Mouse (Mus musculus) frontal cortex, postnatal 10 days (tissue): ENCODE data around the gene Has3.
A peak's percentile ranks its signal among the peaks of the same experiment; 100 is the strongest.
"Not testable (repeated sequence)": the region's sequence is repeated elsewhere in the genome, so short reads cannot be mapped to it uniquely, and the experiment has no call there.

ENCODE experiments used
- DNase-seq, 2 experiments: peaks; one replicate each; pipeline ENCODE4 v3.0.0; 2022; ENCODE audit warnings: low spot score in 2 of 2, mixed read lengths in 1 of 2

The Has3 gene

DNA sequence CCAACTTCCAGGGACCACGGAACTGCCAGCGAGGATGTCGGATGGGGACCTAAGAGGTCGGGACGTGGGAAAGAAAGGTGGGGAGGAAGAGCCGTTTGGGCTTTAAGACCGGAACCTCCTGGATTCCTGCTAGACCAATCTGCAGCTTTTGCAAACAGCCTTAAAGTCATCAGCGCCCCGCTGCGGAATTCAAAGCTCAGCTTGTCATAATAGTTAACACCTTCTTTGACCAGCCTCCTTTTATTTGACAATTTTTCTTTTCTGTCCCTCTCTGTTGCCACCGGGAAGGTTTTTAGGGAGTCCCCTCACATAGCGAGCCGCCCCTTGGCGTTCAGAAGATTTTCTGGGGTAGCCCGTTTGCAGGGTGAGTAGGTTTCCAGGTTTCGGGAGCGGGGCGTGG lies at the start of gene Has3:
TSS of gene Has3 (plus strand) at position 192 of the 400 bp plus-strand sequence.
- DNase-seq = peak in 1 of 2 experiments; percentile 27

DNA sequence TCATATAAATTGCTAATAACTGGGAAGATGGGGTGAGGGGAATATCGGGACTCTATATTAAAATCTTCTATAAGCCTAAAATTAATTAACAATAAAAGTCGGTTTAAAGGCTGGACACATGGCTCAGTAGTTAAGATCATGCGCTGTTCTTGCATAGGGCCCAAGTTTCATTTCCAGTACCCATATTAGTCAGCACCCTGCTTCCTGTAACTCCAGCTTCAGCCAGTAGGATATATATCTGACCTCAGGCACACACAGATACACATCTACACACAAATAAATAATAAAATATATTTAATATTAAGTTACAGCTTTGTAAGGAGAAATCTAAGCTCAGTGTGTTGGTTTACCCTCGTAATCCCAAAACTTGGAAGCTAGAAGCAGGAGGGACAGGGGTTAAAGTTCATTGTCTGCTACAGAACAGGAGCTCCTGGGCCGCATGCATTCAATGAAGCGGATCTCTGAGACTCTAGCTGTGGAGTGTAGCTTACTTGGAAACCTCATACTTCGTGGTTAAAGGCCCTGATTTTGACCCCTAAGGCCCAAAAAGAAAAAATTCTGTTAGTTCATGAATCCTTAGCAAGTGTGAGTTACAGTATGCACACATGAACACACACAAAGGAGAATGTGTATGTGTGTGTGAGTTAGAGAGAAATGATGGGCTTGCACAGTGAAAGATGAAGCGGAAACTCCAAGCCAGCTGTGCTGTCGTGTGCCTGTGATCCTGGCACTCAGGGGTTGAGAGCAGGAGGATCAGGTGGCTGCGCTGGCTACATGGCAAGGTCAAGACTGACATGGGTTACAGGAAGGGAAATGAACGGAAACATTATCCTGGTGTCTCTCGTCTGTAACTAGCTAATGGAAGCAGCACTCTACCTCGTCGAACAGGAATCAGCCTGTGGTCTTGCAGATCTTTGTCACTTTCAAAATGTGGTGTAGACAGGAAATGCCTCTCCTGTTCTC lies 49.2 kb upstream of the Has3 start:
- DNase-seq = no peak

DNA sequence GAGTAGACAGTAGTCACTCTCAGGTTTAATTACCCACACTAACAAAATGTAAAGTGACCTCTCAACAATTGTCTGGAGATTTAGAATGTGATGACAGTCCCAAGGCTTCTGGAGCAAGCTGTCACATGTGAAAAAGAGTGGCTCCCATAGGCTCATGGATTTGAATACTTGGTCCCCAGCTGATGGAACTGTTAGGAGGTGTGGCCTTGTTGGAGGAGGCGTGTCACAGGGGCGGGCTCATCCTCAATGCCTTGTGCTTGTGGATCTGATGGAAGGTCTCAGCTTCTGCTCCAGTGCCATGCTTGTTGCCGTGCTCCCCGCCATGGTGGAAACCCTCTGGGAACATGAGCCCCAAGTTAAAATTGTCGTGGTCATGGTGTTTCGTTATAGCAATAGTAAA lies 41.1 kb upstream of the Has3 start:
- DNase-seq = no peak

DNA sequence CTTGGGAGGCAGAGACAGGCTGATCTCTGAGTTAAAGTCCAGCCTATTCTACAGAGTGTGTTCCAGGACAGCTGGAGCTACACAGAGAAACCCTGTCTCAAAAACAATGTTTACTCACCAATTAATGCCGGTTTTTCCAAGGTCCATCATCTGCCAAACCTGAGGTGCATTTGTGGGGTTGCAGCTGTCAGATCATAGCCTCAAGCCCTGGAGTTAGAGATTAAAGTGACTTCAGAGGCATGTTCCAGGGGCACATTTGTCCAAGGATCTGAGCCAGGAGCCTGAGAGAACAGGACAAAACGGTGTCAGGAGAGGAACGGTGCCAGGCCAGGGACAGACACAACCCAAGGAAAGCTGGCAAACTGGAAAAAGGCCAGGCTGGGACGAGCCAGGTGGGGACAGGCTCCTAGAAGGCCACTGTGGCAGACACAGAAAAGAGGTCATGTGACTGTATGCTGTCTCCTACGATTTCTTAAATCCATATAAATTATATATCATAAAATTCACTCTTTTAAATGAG lies 40.5 kb upstream of the Has3 start:
- DNase-seq = no peak

DNA sequence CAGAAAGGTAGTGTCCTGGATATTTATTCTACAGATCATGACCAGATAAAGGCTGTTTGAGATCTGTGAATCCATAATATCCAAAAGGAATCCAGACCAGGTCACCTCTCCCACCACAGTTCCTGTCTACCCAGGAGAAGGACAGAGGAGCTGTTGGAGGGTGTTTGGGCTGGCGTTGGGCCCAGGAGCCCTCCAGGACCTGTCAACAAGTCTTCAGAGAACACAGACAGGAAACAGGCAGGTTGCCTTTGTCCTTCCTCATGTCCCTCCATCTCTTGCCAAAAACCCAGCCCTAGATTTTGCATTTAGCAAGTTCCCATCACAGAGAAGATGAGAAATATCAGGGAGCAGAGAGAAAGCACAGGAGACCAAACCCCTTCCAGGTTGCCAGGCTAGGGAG lies 35.1 kb upstream of the Has3 start:
- no peak for DNase-seq

DNA sequence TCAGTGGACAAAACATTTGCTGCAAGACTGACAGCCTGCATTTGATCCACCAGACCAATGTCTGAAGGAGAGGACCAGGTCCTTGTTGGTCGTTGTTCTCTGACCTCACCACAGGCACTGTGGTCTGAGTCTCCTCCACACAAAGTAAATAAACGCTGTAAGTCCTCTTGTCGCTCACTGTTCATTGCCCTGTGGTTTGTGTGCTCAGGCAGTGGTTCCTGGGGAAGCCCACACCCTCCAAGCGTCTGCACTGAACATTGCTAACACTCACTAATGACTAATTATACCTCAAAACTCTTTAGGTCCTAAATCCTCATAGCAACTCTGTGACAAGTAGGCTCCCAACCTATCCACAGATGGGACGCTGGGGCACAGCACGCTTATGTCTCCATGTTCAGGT lies 33.5 kb upstream of the Has3 start:
- no peak for DNase-seq

DNA sequence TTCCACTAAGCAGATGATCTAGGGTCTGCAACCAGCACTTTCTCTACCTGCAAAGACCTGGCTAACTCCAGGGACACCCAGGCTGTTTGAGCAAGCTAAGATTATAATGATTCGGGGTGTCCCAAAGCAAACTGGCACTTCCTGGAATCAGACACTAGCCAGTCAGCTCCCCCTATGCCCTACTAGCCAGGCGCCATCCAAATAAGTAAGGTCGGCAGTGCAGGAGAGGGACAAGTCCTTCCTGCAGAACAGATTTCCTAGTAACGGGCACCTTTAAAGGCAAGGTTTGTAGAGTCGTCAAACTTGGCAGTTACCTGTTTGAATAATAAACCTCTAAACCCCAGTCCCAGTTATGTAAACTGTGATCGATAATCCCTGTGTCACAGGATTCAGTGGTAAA lies 31.2 kb upstream of the Has3 start:
- no peak for DNase-seq

DNA sequence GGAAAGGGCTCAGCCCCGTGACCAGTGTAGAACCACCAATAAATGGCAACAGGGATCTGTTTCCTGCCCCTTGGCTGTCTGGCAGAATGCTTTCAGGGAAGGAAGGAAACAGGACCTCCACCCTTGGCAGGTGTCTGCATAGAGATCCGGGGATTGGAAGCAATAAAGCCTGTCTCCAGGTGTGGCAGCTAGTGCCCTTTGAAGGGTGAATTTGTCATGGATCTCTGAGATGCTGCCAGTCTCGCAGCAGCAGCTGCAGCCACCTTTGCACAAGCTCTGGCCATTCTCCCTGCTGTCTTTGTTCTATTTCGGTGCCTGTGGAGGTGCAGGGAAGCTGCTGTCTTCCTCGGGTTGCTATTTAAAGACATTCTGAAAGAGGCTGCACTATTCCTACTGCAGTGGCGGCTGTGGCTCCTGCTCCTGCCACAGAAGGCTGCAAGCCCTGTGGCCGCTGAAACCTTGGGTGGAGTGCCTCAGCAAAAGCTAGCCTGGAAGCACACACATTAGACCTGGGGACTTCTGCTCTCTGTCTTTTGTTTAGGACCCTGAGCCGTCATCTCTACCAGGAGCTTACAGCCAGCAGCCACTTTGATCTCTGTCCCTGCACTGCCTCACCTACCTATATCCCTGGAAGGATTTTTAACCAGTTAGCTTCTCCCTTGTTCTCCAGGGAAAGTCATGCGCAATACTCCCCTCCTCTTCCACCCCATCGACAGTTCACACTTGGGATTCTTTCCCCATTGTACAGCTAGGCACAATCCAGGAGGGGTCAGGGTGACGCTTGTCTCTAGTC lies 30.6 kb upstream of the Has3 start:
- peak in 1 of 2 experiments; percentile 24 for DNase-seq

DNA sequence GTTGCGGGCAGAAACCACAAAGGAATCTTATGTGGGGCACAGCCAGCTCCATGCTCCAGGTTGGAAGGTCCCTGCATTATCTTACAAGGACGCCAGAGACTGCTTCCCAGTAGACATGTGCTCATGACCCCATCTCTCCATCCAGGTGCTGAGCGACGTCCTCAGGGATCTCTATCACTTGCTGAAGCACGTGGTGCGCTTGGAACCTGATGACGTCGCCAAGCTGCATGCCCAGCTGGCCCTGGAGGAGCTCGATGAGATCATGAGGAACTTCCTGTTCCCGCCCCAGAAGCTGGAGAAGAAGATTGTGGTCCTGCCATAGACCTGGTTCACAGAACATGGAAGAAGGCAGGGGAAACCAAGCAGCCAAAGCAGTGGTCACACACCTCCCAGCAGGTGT lies 20.0 kb upstream of the Has3 start:
- no peak for DNase-seq

DNA sequence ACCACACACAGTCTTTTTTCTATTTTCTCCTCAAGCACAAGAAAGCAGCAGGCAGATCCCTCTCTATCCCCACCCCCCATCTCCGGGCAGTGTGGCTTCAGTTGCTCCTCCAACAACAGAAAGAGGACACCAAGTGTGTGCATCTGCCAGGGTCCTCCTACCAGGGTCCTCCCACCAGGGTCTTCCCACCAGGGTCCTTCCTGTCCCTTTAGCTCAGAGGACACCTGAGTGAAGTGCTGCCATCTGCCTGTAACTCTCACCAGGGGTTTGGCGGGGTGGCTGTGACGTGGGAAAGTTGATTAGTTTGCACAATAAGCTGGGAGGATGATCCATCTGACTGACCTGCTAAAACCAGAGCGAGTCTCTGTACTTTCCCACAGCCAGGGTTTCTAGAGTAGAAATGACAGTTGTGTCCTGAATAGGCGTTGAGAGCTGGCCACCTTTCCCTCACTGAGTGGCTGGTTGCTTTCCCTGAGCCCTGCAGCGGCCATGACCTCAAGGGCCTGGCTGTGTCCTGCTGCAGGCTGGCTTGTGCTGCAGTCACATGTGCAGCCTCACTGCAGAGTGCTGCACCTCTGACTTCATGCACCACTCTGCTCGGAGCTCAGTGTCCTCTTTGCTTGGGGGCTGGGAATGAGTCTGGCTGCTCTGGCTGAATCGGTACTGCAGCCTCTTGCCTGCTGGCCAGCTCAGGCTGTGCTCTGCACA lies 15.4 kb upstream of the Has3 start:
- no peak for DNase-seq

DNA sequence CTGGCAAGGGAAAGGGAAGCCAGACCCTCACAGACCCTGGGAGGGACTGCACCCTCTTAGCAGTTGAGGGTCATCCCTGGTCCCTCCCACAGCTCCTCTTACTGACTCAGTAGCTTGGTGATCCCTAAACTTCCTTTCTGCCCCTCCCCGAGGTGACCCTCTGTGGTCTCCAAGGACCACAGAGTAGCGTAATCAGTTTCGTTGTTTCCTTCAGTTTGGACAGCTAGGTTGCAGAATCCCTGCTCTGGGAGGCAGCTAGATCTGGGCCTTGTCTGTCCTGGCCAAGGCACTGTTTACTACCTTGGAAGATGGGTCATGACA lies 14.8 kb upstream of the Has3 start:
- no peak for DNase-seq

DNA sequence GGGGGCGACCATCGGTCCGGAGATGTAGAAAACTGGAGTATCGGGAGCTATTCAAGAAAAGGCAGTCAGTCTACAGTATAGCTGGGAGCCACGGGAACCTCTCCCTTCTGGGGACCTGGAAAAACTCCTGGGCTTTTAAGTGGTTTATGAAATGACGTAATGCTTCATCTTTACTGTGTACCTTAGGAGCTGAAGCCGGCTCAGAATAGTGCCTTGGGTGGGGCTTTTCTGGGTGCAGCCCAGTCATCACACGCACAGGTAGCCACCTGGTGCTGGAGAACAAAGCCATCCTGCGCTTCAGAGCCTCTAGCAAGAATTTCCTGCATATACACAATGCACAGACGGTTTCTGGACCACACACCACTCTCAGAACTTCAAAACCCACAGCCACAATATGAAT lies 7.2 kb upstream of the Has3 start:
- no peak for DNase-seq

DNA sequence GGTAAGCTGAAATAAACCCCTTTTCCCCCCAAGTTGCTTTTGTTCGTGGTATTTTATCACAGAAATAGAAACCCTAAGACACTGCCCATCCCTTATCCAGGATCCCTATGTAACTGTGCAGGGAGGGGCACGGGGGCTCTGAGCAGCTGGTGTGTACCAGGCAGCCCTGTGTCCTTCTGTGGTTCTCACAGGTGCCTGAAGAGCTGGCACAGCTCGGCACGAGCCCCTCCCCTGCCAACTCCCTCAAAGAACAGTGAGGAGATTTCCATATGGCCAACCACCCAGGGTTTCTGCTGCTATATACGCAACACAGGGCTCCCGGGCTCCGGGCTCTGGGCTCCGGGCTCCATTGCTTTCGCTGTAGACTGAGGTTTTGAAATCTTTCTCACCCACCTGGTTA lies 4.7 kb upstream of the Has3 start:
- no peak for DNase-seq

DNA sequence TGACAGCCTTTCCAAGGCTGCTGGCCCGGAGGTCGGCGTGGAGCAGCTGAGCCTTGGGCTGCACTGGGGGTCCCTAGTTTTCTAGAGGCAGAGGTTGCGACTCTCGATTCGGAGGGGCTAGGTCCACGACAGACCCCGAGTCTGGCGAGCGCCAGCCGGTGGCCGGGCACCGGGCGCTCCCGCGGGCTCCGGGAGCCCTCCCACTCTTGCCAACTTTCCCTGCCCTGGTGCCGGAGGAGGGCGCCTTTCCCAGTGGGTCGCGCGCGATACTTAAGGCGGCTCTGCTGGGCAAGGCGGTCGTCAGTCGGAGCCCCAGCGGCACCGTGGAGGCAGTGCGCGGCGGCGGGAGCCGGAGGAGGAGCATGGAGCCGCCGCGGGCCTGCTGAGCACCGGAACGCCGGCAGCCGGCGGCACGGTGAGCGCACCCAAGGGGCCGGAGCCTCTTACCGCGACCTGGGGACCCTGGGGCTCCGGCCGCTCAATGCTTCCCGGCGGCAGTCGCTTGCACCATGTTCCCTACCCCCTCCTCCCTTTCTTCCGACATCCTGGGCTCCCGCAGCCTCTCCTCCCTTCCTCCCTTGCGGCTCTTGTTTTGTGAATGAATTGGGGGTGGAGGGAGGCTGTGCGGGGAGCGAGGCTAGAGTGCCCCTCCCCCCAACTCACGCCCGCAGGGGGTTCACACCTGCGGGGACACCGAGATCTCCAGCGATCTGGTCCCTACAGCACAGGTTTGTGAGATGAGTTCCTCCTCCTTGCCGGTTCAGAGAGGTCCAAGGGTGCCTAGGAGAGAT lies 690 bp downstream of the Has3 start:
- DNase-seq = peak in 1 of 2 experiments; percentile 71

DNA sequence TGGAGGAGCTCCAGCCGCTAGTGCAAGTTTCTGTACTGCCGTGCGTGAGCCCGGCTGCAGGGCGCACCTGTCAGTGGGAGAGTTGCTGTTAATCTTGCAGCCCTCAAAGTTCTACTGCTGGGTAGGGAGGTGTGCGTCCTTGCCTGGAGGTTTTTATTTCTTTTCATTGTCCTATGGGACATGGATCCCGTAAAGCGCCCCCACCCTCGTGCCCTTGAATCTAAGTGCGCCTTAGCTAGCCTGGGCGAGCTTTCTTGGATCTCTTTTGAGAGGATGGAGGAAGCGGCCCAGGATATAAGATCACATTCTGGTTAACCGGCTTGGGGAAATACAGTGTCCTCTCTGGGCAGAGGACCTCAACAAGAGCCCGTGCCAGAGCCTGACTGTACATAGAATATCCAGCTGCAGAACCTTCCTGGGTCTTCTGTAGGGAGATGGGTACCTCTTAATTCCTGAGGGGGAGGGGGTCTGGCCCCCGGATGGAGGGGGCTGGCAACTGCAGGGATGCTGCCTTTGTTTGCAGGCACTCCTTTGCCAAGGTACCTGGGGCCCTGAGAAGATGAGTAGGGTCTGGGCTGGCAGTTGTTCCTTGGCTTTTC lies 1.4 kb downstream of the Has3 start:
- DNase-seq = no peak

DNA sequence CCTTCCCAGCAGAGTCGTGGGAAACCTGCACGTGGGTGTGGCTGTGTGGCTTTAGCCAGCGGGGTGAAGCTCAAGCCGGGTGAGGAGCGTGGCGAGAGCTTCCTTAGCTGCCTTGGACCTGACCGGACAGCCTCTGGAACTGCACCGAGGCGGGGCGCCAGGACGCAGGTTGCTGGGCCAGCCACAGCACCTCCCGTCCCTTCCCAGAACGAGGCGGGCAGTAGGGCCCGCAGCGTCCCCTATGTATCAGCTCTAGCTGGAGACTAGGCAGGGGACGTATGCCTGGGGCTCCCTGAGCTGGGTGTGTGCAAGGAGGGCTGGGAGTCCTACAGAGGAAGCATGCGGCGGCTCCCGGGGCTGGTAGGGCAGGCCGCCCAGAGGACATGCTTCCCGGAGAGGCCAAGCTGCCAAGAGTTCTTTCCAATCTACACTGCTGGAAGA lies 1.9 kb downstream of the Has3 start:
- peak in 1 of 2 experiments; percentile 43 for DNase-seq

DNA sequence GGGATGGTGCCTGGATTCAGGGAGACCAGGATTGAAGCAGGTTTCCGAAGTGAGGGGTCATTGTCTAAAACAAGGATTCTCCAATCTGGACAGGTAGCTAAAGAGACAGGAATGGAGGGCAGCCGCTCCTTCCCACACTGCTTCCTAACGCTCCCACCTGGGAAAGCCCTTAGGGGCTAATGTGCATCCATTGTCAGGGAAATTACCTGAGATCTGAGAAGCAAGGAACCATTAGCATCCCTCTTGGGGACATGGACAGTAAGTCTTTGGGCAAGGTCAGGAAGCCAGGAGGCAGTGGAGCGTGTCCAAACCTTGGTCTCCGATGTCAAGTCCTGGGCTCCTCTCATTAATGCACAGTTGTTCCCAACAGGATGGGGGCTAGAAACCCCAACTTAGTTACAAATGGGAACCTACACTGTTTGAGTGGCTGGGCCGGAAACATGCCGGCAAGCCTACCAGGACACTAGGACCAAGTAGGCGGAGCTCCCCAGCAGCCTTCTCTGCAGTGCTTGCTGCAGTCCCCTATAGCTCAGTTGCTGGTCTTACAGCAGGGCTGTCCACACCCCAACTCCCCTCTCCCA lies 2.5 kb downstream of the Has3 start:
- no peak for DNase-seq

DNA sequence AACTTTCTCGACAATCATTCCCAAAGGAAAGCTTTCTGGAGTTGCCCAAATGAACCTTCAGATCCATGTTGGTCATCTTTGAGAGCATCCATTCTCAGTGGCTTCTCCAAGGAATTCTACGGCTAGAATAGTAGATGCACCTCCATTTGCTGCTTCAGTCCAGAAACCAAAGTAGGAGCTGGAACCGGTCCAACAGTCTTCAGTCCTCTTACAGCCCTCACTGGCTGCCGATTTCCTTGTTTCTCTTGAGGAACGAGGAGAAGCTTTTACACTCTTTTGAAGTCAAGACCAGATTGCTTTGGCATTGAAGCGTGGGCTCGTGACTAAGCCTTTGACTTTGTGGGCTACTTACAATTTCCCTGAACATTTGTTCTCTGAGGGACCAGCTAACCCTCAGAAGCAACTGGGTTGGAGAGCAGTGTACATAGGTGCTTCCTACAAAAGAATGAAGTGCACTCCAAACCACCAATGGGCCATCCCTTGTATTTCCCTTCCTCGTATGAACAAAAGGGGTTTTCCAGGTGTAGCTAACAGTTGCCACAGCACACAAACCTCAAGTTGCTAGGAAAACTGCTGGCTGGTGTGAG lies 10.2 kb downstream of the Has3 start:
- DNase-seq = no peak

DNA sequence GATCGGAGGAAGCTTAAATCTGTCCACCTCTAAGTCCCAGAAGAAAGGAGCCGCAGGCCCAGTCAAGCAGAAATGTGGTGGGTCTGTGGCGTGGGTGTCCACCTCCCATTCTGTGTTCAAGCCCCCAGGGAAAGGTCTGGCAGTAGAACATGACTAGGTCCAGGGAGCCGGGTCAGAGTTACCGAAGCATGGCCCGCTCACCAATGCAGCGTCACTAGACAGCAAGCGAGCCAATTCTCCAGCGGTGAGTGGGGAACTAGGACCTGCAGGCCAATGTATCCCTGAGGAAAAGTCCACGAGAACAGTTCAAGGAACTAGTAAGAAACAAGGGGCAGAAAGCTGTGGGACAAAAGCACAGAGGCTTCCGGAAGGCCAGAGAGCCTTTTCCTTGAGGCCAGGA lies 14.1 kb downstream of the Has3 start:
- not testable (repeated sequence) for DNase-seq

DNA sequence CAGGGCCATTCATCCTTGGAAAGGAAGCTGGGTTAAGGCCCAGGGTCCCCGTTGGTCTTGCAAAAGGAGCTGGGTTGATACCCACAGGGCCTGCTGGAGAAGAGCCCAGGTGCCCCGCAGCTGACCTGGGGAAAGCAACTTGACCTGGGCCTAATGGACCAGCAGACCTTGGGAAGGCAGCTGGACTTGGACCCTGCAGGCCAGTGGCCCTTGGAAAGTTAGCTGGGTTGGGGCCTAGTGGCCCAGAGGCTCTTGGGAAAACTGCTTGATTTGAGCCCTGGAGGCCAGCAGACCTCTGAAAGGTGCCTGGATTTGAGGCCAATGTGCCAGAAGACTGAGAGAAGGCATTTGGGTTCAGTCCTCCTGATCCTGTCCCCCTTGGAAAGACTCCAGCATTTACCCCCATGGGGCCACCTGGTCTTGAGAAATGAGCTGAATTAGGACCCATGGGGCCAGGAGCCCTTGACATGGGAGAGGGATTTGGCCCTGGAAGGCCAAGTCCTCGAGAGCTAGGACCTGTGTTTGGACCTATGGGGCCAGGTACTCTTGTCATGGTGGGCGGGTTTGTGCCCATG lies 14.9 kb downstream of the Has3 start:
- not testable (repeated sequence) for DNase-seq
